Mouse (Mus musculus) cerebellum, adult 2 months (tissue): ENCODE results near the gene Plce1.
"Not testable (repeated sequence)": the region's sequence is repeated elsewhere in the genome, so short reads cannot be mapped to it uniquely, and the experiment has no call there.

ENCODE experiments used
- CTCF ChIP-seq: fragments of 200-500 bp; IDR thresholded peaks from 2 replicates; pipeline ENCODE4 v1.5.1; 2011; ENCODE audit warnings: low read depth, mild to moderate bottlenecking, control low read depth, low read length, moderate library complexity, borderline replicate concordance; ENCODE audit not compliant: insufficient read depth
- POLR2A ChIP-seq: fragments of 200-500 bp; IDR thresholded peaks from 2 replicates; pipeline ENCODE4 v1.6.1; 2011; ENCODE audit warnings: low read length, control low read depth, borderline replicate concordance; ENCODE audit not compliant: insufficient read depth

DNA sequence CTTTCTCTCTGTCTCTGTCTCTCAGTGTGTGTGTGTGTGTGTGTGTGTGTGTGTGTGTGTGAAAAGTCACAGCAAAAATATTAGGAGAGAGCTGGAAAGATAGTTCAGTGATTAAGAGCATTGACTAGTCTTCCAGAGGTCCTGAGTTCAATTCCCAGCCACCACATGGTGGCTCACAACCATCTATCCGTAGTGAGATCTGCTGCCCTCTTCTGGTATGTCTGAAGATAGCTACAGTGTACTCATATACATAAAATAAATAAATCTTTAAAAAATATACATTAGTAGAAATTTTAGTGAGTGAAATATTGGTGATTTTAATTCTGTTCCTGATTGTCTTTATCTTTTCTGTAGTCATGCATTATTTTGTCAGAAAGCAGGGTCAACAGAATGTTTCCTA, 161.6 kb downstream of the Plce1 start:
- not testable (repeated sequence) for TF ChIP-seq CTCF, POLR2A
